Mouse (Mus musculus): ENCODE results near the gene Arfip2.

Arfip2 gene

DNA sequence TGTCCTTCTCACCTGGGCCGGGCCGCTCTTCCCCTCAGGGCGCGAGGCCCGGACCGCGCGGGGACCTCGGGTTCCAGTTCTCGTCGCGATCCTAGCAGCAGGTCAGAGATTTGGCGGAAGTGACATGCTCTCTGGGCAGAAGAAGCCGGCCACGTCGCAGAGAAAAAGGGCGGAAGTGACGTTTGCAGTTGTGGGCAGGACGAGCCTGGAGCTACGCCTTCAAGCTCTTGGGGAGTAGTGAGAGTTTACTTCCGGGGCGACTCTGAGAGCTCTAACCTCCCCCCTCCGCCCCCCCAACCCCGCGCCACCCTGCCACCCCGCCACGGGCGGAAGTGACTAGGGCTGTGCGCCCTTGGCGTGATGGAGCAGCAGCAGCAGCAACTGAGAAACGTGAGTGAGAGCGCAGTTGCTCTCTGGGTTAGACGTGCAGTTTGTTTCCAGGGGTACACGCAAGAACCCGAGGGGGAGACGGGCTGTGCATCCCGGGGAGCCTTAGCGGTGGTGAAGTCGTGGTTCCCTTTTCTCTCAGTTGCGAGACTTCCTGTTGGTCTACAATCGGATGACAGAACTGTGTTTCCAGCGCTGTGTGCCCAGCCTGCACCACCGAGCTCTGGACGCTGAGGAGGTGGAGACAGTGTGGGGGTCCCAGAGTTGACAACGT, at the start of gene Arfip2, which contains the start of gene Gm45799:
TSS of gene Arfip2 (minus strand) at position 184 of the 661 bp plus-strand sequence.
TSS of gene Gm45799 (plus strand) at position 320 of the 661 bp plus-strand sequence.
- peak; percentile 94 for DNase-seq

DNA sequence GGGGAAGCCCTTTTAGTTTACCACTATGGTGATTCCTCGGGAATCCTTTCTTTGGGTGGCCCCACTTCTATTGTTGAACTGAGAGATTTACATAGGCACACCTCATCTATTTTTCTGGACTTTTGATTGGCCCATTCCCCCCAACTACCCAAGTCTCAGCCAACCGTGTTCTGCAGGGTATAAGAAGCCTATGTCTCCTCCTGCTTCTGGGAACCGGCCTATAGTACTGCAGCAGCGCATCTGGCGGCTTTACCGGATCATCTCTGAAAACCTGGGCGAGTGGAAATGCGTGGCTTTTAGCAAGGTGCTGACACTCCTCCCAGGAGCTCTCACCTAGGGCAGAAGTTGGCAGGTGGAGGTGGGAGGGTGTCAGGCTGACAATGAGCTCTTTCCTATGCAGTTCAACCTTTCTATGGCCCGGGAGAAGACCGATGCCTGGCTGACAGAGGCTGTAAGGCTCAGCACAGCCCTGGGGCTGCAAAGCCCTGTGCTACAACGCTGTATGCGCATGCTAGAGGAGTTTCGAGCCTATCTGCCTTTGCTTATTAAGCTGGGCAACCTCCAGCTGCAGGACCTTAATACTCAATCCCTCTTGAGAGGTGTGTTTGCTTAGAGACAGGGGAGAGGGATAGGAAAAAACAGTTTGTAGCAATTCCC, 45.5 kb upstream of the Arfip2 start:
- no peak for DNase-seq

DNA sequence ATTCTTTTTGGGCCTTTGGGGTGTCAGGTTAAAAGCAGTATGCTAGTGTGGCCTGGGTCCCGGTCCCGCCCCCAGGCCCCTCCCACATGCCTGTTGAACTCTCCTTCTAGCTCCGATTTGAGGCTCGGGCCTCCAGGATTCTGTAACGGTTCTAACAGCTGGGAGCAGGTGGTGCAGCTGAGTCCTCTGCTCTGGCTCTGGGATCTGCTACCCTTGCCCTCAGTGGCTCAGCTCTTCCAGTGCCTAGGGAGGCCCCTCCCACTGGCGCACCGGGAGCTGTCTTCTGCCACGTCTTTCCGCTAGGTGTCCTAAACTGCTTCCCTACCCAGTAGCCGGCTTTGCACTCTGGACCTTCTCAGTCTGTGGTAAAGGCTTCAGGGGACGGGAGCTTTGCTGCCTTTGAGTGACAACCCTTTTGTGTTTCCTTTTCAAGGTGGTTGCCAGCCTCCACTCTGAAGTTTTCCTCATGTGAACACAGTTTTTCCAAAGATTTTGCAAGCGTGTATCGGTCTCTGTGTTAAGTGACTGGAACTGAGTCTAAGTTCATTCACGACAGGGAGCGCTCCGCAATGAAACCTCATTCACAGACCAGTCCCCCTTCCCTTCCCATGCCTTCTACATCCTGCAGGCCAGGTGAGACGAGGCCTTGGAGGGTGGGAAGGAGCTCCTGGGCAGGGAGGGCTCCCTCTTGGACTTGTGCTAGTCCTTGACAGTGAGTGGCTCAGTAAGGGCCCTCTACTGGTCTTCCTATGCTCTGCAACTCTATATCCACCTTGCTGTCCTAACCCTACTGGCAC, 10.6 kb upstream of the Arfip2 start, which contains the start of gene Dnhd1:
TSS of gene Dnhd1 (plus strand) at position 189 of the 797 bp plus-strand sequence.
- DNase-seq, result peak; percentile 58

DNA sequence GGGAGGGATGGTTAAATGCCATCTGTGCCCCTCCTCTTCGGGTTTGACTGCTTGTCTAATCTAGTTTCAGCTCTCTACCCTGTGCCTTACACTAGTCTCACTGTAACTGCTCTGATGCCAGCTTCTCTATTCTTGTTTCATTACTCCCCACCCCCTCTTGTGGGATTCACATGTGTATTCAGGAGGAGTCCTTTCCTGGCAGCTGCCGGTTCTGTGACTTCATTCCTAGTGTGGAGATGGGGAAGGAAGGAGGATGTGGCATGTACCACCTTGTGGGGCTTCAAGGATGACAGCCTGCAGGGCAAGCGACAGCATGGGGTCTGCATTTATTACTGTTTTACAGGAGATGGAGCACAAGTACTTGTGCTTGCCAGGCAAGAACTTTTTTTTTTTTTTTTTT, 1.7 kb upstream of the Arfip2 start:
- DNase-seq, result no peak

DNA sequence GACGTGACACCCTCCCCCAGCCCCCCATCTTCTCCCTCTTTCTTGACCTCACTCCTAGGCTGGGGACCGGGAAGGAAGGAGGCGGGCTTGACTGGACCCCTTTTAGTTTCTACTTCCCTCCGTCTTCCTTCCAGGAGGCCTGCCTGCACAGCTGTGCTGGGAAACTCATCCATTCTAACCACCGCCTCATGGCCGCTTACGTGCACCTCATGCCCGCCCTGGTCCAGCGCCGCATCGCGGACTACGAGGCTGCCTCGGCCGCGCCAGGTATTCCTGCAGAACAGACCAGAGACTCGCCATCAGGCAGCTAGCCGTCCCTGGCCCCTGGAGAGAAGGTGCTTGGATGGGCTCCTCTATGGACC, 659 bp upstream of the Arfip2 start:
- DNase-seq, result peak; percentile 57

DNA sequence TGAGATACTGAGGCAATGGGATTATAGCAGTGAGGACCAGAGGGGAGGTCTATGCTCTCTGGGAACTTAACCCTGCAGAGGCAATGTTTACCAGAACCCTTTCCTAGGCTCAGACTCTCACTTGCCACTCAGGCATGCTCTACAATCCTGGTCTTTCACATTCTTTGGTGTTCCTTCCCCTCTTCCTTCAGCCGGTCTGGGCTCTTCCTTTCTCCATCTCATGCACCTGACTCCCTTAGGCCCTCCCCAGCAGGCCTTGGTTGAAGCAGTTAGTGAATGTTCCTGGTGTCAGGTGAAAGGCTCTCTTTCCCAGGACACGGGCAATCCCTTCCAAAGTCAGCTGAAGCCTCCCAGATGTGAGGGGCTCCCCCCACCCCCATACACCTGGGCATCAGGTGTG, 460 bp downstream of the Arfip2 start, which contains the start of gene Timm10b:
TSS of gene Timm10b (plus strand) at position 301 of the 400 bp plus-strand sequence.
- no peak for DNase-seq

DNA sequence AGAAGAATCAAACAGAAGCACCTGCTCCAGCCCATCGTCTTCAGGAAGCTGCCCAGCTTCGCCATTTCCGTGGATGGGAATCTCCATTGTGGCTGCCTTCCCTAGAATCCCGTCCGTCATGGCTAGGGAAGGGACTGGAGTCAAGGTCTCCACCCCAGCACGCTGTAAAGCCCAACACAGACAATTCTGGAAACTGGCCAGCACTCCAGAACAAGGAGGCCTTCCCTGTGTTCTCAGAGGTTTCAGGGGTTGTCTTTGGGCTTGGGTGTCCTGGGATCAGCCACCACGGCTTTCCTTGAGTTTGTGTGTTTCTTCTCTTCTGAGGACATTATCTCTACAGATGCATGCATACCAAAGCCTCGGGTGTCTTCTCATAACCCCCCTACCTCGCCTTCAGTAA, 912 bp downstream of the Arfip2 start:
- DNase-seq, result no peak

DNA sequence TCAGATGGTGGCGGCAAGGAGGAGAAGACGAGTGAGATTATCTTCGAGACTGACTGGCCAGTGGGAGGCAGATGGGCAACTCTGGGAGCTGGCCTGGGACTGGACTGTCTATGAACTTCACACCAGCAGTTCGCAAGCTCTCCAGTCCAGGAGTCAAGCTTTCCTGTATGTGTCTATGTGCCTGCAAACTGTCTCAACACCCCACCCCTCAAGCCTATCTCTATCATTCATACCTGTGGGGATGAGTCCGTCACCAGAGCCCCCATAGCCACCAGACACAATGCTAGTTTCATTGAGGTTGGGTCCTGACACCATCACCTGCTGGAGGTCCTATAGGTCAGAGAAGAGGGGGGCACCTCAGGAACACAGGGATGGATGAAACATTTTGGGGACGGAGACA, 1.4 kb downstream of the Arfip2 start:
- no peak for DNase-seq

DNA sequence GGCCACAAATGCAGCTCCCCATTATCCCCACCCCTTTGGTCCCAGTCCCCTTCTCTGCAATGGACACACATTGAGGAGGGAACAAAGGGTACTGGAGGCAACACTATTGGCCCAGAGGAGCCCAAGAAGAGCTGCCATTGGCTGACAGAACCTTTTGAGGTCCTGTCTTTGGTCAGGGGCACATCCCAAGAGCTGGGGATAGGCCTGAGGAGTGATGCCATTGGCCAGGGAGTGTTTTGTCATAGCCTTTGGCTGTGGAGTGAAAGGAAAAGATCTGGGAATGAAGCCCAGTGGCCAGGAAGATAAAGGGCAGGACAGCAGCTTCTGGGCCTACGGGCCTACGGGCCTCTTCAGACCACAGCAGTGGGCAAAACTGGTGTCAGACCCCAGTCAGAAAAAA, 4.5 kb downstream of the Arfip2 start:
- no peak for DNase-seq

DNA sequence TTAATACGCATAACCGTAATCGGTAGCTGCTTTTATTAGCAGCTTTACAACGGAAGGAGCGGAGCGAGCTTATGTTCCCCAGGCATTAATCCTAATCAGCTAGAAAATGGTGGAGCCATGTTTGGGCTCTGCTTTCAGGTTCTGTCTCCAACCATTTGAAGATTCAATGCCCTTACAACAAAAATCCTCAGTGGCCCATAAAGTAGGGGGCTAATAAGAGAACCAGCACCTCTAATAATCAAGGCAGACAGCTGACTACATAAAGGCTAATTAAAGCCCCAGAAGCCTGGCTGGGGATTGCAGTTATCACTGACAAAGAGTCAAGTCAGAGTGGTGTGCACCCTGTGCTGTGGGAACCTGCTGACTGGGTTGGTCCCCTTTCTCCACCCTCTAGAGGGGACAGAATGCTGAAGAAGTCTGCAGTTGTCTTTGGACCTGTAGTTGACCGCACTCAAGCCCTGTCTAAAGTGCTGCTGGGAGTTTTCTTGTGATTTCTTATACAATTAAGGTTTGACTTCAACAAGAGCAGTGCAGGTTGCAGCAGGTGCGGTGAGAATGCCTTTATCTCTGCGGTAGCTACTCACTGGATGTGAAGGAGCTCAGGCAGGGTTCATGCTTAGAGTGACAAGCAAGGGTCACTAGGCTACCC, 5.8 kb downstream of the Arfip2 start:
- DNase-seq, result no peak

DNA sequence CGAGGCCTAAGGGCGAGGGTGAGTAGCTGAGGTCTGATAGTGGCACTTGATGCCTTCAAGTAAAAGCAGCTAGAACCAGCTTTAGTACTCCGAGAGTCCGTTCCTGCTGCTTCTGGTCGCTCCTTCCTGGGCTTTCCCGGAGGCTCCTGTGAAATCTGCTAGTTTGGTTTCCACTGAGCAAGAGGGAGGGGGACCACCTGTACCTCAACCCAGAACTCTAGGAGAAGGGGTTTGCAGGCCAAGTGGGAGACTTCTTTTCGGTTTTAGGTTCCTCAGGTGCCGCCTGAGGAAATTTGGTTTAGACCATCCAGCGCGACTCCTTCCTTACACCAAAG, 6.4 kb downstream of the Arfip2 start:
- no peak for DNase-seq

DNA sequence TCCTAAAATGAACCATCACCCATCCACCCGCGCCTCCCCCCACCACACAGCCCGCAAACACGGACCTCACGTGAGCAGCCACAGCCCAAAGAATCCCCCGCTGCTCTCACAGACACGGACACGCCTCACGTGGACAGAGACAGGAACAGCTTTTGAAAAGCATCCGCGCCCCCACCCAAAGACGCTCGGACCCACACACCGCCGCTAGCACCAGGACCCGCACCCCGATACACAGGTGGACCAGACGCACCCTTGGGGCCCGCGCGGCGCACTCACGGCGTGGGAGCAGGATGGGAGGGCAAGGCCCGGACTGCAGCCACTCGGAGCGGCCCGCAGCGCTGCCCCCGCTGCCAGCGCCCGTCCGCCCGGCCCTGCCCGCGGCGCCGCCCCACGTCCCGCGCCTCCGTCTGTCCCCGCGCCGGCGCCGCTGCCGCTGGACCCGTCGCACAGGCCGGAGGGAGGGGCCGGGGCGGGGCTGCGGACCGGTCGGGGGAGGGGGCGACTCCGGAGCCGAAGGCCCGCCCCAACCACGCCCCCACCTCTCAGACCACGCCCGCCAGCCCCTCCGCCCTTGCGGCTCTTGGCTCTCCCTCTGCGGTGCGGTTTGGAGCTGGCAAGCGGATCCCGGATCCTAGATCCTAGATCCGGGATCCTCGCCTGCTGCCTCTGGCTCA, 7.0 kb downstream of the Arfip2 start, which contains the start of gene Trim3:
TSS of gene Trim3 (minus strand) at position 445 of the 674 bp plus-strand sequence.
- peak; percentile 90 for DNase-seq

DNA sequence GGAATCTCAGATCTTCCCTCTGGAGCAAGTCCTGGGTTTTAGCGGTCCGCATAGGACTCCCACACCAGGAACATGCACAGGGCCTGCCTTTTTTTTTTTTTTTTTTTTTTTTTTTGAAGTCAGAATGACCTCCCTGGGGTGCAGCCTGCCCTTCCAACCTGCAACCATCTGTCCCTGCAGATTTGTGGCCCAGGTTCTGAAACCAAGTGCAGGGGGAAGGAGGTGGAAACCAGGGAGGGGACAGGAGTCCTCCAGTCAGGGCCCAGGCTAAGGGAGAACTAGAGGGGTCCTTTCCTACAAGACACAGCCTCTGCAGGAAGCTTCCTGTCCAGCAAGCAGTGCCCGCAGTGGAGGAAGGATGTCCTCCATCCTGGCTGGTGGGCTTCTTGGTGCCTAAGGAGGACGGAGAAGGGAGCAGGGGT, 7.7 kb downstream of the Arfip2 start:
- DNase-seq, result peak; percentile 73

DNA sequence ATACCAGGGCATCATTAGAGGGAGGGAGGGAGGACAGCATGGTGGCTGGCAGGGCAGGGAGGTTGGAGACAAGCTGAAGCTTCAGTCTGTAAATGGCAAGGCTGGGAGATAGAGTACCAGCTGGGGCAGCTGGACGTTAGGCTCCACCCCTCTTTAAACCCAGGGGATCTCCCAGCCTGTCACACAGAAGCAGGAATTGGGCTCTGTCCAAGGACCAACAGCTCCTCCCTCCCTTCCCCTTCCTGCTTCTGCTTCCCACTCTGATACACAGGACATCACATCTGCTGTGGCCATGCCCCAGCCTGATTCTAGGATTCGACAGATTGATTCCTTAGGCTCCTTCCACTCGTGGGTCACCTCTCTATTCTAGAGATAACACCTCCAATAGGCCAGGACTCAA, 11.6 kb downstream of the Arfip2 start:
- DNase-seq, result no peak

DNA sequence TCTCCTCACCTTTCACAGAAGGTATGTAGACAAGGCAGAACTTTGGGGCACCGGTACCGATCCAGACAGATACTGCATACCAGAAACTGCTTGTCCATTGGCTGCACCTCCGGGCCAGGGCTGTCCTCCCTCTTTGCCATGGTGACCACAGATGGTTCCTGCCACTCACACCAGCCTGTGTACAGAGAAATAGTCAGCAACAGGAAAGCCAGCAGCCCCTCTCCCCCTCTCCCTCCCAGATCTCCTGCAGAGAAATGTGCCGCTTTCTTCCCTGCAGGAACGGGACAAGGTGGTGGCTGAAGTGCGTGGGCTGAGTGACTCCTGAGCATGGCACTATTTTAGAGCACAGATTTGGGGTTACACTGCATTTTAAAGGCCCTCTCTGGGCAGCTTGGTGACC, 14.8 kb downstream of the Arfip2 start:
- DNase-seq, result peak; percentile 69

DNA sequence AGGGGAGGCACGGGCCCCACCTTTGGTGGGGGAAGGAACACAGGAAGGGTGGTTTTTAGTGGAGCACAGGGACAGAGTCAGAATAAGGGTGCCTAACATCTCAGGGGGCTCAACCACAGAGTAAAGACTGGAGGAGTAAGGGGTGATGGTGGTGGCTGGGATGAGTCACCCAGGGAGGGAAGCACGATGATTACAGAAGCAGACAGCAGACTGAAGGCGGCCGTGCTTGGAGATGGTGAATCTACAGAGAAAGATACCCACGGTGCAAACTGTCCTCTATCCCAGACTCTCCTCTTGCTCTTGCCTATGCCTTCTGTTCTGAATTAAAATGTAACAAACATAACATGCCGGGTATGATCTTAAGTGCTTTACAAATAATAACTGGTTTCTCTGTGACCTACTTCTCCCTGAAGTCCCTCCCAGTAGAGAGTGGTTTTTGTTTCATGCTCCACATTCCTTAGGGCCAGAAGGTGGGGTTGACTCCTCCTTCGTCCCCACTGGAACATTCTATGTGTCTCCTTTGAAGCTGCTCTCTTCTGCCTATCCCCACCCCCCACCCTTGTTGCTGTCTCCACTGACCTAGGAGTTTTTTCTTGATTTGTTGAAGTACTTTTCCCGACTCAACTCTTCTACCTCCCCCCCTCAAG, 18.4 kb downstream of the Arfip2 start:
- DNase-seq, result no peak

DNA sequence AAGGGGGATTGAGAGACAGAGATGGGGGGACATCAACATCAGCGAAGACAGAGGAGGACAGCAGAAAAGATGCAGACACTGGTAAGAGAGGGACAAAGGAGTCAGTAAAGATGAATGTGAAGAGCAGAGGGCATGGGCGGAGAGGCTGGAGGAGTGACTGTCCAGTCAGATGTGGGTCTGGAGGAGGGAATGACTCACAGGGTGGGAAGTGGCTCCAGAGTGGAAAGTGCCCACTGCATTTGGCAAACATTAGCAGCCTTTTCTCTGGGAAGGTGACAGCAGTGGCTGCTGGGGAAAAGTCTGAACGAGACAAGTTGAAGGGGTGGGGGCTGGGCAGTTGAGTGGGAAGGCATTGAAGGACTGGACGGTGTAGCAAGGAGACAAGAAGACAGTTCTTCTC, 19.2 kb downstream of the Arfip2 start:
- no peak for DNase-seq

DNA sequence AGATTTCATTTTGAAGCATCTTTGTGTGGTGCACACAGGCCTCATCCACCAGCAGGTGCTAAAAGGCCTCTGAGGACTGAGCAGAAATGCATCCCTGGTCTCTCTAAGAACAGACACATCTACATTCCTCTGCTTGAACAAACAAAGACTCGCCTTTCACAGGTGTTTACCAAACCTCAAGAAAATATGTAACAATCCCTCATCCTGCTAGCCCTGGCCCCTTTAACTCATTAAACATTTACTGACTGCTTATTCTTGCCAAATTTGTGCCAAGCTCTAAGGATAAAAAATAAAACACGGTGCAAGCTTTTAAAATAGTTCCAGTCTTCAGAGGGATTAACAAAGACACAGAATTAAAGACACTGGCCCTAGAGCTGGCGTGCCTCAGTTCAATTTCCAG, 20.5 kb downstream of the Arfip2 start:
- DNase-seq, result no peak

DNA sequence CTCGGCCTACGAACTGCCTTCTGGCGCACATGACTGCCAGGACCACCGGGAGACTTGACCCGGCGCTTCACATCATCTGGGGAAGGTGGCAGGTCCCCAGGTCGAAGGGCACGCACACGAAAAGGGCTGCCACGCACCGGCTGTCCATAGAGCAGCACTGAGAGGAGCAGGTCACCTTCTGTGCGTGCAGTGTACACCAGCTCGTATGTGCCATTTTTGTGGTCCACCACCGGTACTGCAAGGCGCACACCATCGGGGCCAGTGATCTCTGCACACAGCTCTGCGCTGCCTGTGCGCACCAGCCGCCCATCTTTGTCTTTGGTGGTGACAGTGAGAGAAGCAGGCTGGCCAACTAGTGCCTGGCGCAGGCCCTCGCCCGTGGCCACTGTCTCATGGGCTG, 22.4 kb downstream of the Arfip2 start:
- DNase-seq, result no peak

DNA sequence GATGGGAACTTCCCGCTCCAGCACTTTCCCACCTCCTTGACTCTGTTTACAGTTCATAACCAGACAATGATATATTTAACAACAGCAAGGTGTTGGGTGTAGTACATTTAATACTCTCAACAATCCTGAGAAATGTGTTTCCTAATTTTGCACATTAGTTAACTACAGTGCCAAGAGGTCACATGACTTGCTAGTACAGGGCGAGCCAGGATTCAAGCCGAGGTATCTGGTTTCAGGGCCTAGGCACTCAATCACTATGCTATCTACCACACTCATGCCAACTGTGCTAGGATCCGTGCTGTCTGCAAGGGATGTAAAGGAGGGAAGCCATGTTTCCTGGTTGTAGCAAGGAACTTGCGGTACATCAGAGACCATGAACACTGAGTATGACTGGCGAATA, 23.7 kb downstream of the Arfip2 start:
- no peak for DNase-seq

DNA sequence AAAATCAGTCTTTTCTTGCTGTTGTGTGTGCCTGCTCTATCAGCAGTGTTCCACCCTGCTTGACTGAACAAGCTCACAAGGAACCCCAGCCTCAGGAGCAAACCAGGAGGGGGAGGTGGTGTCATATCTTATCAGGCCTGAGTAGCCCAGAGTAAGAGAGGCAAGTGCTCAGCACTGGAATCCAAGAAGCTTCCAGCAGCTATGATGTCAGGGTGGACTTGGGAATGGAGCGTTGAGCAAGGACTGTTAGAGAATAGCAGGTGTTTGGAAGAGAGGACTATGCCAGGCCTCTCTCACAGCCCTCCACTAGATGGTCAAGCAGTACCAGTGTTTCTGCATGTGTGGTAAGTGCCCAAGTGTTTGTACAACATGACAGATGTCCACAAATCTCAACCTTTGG, 24.5 kb downstream of the Arfip2 start:
- DNase-seq, result no peak

DNA sequence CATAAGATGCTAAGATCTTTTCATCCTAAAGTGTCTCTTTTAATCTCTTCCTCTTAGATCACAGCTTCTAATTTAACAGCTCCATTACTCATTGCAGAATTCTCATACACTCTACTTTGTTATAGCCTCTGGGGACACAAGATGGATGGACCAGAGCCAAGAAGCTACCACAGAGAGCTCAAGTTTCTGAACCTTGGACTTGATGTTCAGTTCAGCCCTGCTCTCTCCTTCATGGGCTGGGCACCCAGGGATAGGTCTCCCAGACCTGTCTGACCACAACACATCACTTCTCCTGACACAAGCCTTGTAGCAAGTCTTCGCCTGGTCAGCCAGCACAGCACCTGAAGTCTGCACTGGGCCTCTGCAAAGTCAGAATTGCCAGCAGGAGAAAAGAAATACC, 25.8 kb downstream of the Arfip2 start:
- no peak for DNase-seq
